Mouse (Mus musculus): ENCODE measurements around the gene Shb. TPM values are rescaled to one million over a fixed set of nuclear protein-coding genes. Genes with fewer than 3 reads are reported as not detected.

The Shb gene
- polyA plus RNA-seq, 1 experiment from 2014 or later, result 9.1 TPM

DNA sequence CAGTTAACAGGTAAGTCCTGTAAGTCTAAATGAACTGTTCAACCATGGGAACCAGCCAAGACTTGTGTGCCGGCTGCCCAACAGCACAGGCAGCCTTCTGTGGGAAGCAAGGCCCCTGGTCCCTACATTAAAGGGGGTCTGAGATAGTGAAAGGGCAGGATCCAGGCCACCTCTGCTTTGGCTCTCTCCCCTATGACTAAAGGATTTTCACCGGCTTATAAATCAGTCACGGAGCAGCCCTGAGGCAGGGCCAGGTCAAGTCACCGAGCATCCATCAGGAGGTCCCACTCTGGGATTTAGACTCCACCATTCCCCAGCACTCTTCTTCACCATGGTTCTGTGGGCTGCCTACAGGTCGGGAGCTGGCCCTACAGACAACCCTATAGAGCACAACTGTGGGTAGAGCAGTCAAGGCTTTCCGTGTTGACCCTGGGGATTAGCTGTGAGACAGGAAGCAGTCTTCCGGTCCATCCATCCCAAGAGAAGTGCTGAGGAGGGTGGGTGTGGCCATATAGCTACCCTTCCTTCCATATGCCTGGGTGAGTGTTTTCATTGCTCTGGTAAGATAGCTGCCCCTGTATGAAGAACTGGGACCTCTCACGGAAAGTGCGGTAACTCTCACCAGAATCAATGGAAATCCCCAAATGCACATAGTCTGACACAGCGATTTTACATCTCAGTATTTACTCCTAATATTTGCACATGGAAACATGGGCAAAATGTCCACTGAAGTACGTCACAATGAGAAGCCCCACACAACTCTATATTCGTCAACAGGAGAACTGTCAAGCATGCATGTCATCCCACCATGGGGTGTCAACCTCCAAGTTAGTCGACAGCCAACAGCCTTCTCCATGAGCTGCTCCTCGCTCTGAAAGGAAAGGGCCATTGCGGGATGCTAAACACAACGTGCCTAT, 40.3 kb downstream of the Shb start:
- no peak for ATAC-seq (ENCODE audit: insufficient number of reproducible peaks, low FRiP score, low TSS enrichment, low read depth)
- Histone ChIP-seq H3K4me2 (replicated peaks) (no peak overlapping the region), H3K9me3 (replicated peaks) (no peaks in the 10 kb centered on the region), H3K27me3 (no peaks in the 10 kb centered on the region), H3K9ac (no peak overlapping the region), H3K4me1 (peaks cover 95% of the 10 kb centered on the region), H3K36me3 (peaks cover 3% of the 10 kb centered on the region; the same call in 1 of the 2 replicates), H3K4me3 (replicated peaks) (no peak overlapping the region), H3K27ac (replicated peaks) (peak overlapping the region; percentile 71; the same call in 1 of the 2 replicates)
- WGBS, result 38% methylated on average over 16 of the region's 16 CpGs

DNA sequence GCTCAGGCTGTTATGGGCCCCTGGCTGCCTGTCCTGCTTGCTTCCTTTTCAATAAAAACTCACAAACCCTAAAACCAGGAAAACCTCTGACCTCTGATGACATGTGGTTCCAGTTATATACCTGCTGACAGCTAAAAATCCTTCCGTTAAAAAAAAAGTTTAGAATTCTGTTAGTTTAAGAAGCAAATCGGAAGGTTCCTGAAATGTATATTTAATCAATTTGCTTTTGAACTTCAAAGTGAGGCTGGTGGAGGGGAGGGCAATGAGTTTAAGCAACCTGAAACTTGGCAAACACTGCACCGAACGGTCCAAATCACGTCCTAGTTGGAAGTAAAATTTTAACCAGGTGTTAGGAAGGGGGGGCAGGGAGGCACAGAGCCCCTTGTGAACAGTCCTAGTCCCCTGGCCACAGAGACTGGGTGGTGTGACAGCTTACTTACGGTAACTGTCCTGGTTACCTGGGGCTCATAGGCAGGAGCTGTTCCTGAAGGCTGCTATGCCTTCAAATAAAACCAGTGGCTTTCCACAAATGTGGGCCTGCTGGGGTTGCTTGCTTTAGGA, 41.1 kb downstream of the Shb start:
- H3K27me3 ChIP-seq, result no peaks in the 10 kb centered on the region
- H3K36me3 ChIP-seq, result peaks cover 3% of the 10 kb centered on the region; the same call in 1 of the 2 replicates
- H3K9ac ChIP-seq, result no peak overlapping the region
- H3K27ac ChIP-seq (replicated peaks), result peak overlapping the region; percentile 75
- H3K4me3 ChIP-seq (replicated peaks), result no peak overlapping the region
- 31% methylated on average over 6 of the region's 6 CpGs for WGBS
- H3K9me3 ChIP-seq (replicated peaks), result no peaks in the 10 kb centered on the region
- no peak overlapping the region for H3K4me2 ChIP-seq (replicated peaks)
- no peak for ATAC-seq (ENCODE audit: insufficient number of reproducible peaks, low FRiP score, low TSS enrichment, low read depth)
- H3K4me1 ChIP-seq, result peaks cover 90% of the 10 kb centered on the region

DNA sequence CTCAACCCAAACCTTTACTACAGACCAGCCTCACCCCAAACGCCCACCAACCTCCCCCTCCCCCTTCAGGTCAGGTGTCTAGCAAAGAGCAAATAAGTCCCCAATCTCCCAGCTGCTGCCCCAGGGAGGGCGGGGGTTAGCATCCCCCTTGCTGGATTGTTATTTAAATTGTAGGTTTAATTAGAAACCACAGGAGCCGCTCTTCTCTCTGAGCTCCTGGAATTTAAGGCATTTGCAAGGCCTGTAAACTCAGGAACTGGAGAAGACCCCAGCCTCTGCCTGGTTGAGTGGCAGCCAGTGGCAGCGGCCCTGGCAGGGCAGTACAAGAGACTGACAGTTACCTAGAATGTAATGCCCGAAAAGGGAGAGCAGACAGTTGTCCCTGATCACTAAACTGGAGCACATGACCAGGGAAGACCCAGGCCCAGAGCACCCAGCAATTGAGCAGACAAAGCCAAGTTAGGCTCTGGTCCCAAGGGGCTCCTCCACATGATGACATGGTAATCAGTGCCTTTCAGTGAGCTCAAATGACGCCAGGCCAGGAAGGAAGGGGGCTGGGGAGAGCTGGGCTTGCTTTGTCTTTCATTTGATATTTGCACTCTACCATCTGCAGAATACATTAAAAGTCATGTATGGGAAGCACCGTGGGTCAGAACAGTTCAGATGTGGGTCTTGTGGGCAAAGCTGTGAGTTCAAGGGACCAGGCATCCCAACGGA, 42.1 kb downstream of the Shb start:
- H3K9ac ChIP-seq, result no peak overlapping the region
- peak overlapping the region; percentile 8; the same call in 1 of the 2 replicates for H3K4me2 ChIP-seq (replicated peaks)
- H3K27me3 ChIP-seq, result no peaks in the 10 kb centered on the region
- ATAC-seq (ENCODE audit: insufficient number of reproducible peaks, low FRiP score, low TSS enrichment, low read depth), result 0 out of 2 replicates have a peak, but pooled peaks have one; percentile 6
- peak overlapping the region; percentile 75 for H3K27ac ChIP-seq (replicated peaks)
- no peaks in the 10 kb centered on the region for H3K9me3 ChIP-seq (replicated peaks)
- H3K4me3 ChIP-seq (replicated peaks), result no peak overlapping the region
- 16% methylated on average over 8 of the region's 8 CpGs for WGBS
- peaks cover 87% of the 10 kb centered on the region for H3K4me1 ChIP-seq
- H3K36me3 ChIP-seq, result peaks cover 3% of the 10 kb centered on the region; the same call in 1 of the 2 replicates

DNA sequence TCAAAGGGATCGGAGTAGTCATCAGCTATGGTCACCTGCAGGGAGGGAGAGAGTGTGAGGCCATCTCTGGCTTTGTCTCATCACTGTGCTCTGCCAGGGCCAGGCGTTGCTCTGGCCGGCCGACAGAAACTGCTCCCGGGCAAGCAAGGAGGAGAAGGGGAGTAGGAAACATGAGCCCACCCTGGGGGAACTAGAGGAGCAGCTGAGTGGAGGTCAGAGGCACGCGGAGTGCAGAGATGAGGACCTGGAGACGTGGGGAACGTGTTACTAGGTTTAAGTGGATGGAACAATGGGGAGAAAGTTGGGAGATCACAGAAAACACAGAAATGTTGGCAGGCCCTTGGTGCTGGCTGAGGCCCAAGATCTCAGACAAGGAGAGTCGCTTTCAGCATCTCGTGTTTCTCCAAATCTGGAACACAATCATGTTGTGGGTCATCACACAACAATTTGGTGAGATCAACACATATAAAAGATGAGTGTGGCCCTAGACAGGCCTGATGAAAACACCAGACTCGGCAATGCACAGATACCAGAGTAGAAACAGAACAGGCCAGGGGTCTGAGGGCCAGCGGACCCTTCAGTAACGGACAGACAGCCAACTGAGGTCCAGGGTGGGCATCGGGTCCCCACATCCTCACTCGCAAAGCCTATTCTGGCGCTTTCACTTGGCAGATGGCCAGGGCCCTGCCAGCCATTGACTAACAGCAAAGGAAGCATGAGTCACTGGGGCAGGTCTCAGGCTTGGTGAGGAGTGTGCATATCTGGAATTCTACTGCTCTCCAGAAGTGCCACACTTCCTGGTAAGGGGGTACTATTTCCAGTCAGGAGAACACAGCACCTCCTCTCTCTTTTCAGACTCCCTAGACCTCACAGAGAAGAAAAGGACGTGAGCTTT, 42.9 kb downstream of the Shb start:
- WGBS, result 19% methylated on average over 18 of the region's 18 CpGs
- Histone ChIP-seq H3K9ac (no peak overlapping the region), H3K27ac (replicated peaks) (peak overlapping the region; percentile 75), H3K4me3 (replicated peaks) (no peak overlapping the region), H3K4me1 (peaks cover 80% of the 10 kb centered on the region), H3K9me3 (replicated peaks) (no peaks in the 10 kb centered on the region), H3K27me3 (no peaks in the 10 kb centered on the region), H3K4me2 (replicated peaks) (peak overlapping the region; percentile 8), H3K36me3 (peaks cover 3% of the 10 kb centered on the region; the same call in 1 of the 2 replicates)
- peak; percentile 40; the same call in 1 of the 2 replicates for ATAC-seq (ENCODE audit: insufficient number of reproducible peaks, low FRiP score, low TSS enrichment, low read depth)

DNA sequence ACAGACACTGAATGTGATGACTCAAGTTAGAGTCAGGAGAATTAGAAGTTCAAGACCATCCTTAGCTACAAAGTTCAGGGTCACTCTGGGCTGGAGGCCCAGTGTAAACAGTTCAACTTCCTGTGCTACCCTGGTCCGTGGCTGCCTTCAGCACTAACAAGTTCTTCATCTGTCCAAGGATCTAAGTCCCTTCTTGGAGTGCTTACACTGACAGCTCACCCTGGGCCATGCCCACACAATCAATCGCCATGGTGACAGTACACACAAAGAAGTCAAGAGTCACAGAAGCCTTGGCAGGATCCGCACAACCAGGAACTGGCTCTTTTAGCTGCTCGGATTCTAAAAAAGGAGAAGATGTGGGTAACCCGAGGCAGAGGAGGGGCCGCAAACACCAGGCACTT, 44.6 kb downstream of the Shb start:
- 44% methylated on average over 6 of the region's 6 CpGs for WGBS
- Histone ChIP-seq H3K4me1 (peaks cover 80% of the 10 kb centered on the region), H3K4me3 (replicated peaks) (no peak overlapping the region), H3K9me3 (replicated peaks) (no peaks in the 10 kb centered on the region), H3K27ac (replicated peaks) (no peak overlapping the region), H3K27me3 (no peaks in the 10 kb centered on the region), H3K4me2 (replicated peaks) (no peak overlapping the region), H3K36me3 (peaks cover 3% of the 10 kb centered on the region; the same call in 1 of the 2 replicates), H3K9ac (no peak overlapping the region)
- no peak for ATAC-seq (ENCODE audit: insufficient number of reproducible peaks, low FRiP score, low TSS enrichment, low read depth)

DNA sequence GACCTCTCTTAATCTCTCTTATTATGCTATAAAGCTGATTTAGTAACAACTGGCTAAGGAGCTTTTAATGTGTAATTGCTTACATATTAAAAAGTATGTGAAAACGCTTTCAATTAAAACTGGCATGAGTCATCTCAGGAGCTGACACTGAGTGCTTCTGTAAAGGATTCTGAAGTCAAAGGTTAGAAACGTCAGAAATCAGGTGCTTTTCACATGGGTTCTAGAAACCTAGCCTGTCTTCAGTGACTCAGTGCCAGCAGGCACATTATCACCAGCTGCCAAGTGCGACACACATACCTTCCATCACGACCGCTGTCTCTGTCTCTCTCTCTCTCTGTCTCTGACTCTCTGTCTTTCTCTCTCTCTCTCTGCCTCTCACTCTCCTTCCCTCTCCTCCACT, 47.2 kb downstream of the Shb start:
- no peak overlapping the region for H3K4me2 ChIP-seq (replicated peaks)
- peaks cover 3% of the 10 kb centered on the region; the same call in 1 of the 2 replicates for H3K36me3 ChIP-seq
- H3K9ac ChIP-seq, result no peak overlapping the region
- 63% methylated on average over 5 of the region's 5 CpGs for WGBS
- no peaks in the 10 kb centered on the region for H3K9me3 ChIP-seq (replicated peaks)
- no peak overlapping the region for H3K4me3 ChIP-seq (replicated peaks)
- no peak for ATAC-seq (ENCODE audit: insufficient number of reproducible peaks, low FRiP score, low TSS enrichment, low read depth)
- peaks cover 78% of the 10 kb centered on the region for H3K4me1 ChIP-seq
- no peak overlapping the region for H3K27ac ChIP-seq (replicated peaks)
- no peaks in the 10 kb centered on the region for H3K27me3 ChIP-seq

DNA sequence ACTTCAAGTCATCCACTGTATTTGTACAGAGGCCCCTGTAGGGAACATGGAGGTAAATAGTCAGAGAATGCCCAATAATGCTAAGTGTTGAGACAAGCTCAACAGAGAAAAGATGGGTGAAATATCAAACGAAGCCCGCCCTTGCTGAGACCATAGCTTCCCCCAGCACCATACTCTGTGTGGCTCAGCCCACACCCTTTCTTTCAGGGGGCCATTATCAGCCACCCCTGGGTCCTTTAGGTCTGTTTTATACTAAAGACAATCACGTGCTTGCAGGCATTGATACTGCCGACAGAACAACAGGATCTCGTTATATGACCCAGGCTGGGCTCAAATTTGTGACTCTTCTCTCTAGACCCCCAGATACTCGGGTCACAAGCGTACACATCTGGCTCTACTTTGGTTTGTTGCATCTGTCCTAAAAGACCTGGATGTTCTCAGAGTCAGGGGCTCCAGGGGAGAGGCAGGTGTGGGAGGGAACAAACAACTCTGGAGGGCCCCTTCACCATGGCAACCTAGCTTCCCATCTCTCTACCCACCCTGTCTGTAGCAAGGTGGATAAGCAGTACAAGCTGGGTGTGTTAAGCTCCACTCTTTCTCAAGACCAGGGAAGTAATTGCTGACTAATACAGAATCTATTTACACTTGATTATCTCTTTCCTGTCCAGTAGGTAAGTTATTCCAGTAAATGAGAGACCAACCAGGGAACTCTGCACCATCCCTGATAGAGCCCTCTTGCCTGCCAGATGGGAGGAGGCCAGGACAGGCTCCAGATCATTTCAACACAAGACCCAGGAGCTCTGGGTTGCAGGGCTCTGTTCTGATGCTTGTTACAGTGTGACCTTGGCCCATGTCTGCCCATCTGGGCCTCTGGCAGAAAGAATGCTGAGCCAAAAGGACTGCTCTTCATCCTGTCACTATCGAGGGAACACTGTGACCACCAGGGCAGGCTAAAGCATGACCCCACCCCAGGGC, 48.7 kb downstream of the Shb start:
- no peaks in the 10 kb centered on the region for H3K9me3 ChIP-seq (replicated peaks)
- peaks cover 75% of the 10 kb centered on the region for H3K4me1 ChIP-seq
- WGBS, result 49% methylated on average over 8 of the region's 8 CpGs
- no peak overlapping the region for H3K4me3 ChIP-seq (replicated peaks)
- H3K4me2 ChIP-seq (replicated peaks), result no peak overlapping the region
- ATAC-seq (ENCODE audit: insufficient number of reproducible peaks, low FRiP score, low TSS enrichment, low read depth), result no peak
- H3K9ac ChIP-seq, result no peak overlapping the region
- H3K36me3 ChIP-seq, result peaks cover 3% of the 10 kb centered on the region; the same call in 1 of the 2 replicates
- H3K27ac ChIP-seq (replicated peaks), result no peak overlapping the region
- no peaks in the 10 kb centered on the region for H3K27me3 ChIP-seq

DNA sequence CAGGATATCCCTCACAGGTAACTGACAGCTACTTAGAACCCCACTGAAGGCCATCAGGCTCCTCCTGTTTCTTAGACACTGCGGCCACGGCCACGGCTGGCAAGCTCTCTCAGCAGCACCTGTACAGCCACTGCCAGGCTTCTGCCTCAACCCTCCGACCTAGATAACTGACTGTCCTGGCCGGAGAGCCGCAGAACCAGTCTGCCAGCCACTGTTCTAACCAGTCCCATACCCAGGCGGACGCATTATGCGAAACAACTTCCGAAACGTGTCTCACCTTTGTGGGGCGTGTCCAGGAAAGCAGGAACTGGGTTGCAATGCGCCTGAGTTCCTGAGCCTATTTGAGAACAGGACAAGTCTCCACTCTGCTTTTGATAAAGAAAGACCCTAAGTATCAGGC, 50.0 kb downstream of the Shb start:
- Histone ChIP-seq H3K27me3 (no peaks in the 10 kb centered on the region), H3K9ac (no peak overlapping the region), H3K4me3 (replicated peaks) (no peak overlapping the region), H3K4me1 (peaks cover 75% of the 10 kb centered on the region), H3K4me2 (replicated peaks) (no peak overlapping the region), H3K36me3 (peaks cover 1% of the 10 kb centered on the region; the same call in 1 of the 2 replicates), H3K27ac (replicated peaks) (0 out of 2 replicates have a peak overlapping the region, but pooled peaks have one; percentile 8), H3K9me3 (replicated peaks) (no peaks in the 10 kb centered on the region)
- 75% methylated on average over 13 of the region's 13 CpGs for WGBS
- ATAC-seq (ENCODE audit: insufficient number of reproducible peaks, low FRiP score, low TSS enrichment, low read depth), result no peak

DNA sequence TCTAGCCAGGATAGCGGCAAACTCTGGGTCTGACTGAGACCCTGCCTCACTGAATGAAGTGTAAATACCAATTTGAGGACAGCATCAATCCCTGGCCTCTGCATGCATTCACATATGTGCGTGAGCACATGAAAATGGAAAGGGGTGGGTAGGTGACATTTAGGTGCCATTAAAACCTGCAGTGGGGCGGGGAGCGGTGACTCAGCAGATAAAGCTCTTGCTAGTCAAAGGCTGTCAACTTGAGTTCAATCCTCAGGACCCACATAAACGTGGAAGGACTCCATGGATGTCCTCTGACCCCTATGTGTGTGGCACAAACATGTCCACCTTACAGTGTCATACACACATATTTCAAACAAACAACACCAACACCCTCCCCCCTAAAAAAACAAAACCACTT, 50.8 kb downstream of the Shb start:
- no peaks in the 10 kb centered on the region for H3K27me3 ChIP-seq
- no peak overlapping the region for H3K4me2 ChIP-seq (replicated peaks)
- H3K27ac ChIP-seq (replicated peaks), result no peak overlapping the region
- WGBS, result 86% methylated on average over 5 of the region's 5 CpGs
- peaks cover 77% of the 10 kb centered on the region for H3K4me1 ChIP-seq
- H3K9ac ChIP-seq, result no peak overlapping the region
- H3K4me3 ChIP-seq (replicated peaks), result no peak overlapping the region
- ATAC-seq (ENCODE audit: insufficient number of reproducible peaks, low FRiP score, low TSS enrichment, low read depth), result no peak
- H3K36me3 ChIP-seq, result no peaks in the 10 kb centered on the region
- H3K9me3 ChIP-seq (replicated peaks), result no peaks in the 10 kb centered on the region
